13 mouse cellular contexts compared by ENCODE assay signal in the genomic region with DNA sequence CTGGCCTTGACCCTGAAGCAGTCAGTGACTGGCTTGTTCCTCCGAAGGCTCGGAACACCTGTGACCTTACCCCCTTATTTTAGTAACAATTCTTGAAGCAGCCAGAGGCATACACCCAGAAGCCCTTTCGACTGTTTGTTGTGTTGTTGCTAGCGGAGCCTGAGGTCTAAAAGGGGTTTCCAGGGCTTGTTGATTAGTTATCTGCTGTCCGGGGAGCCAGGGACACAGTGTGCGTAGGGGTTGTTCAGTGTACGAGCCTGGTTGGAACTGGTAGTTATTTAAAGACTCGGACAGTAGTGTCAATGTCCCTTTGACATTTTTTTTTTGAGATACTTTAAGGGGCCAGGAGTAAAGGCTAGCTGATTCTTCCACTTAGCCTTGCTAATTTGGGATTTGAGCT.
DNase-seq lines count a peak whose midpoint lies in the region; ATAC-seq and TF ChIP-seq lines count a peak whose summit lies in the region.
"Had no signal": no experiment of that assay in that cellular context is flagged by ENCODE, and none has a peak within 500 bp of the region (broad histone marks: within the 10 kb centered on the region; RNA-seq: fewer than 3 reads in every experiment).

No protein-coding gene starts in this region.

- peak overlapping the region; percentile 13; the same call in 1 of the 2 replicates for H3K4me2 ChIP-seq in heart, embryonic 16.5 days (ENCODE audit: low read depth, low read length)
- no peak overlapping the region for H3K4me2 ChIP-seq in hindbrain, postnatal 0 days (ENCODE audit: low read depth, low read length)
- H3K4me2 ChIP-seq: liver, embryonic 11.5 days; midbrain, embryonic 13.5 days had no signal

- DNase-seq in lung, postnatal 36 days = peak; percentile 53
- no peak for DNase-seq in lung, adult 2 months
- peak; percentile 58 to 83 for DNase-seq in heart, adult 2 months
- DNase-seq in testis, postnatal 14 days (ENCODE audit: low spot score) = peak; percentile 73
- DNase-seq in limb, embryonic 10.5 days (ENCODE audit: low spot score) = no peak
- DNase-seq in hindbrain, postnatal 0 days (ENCODE audit: low spot score) = no peak
- DNase-seq: adrenal gland, postnatal 36 days; forebrain, postnatal 0 days; lung, postnatal 14 days had no signal

- no peaks in the 10 kb centered on the region for H3K27me3 ChIP-seq in heart, adult 2 months (ENCODE audit: control insufficient read depth, insufficient read depth, low read length)
- no peaks in the 10 kb centered on the region for H3K27me3 ChIP-seq in heart, embryonic 16.5 days (ENCODE audit: control insufficient read depth, insufficient read depth, low read length)
- no peaks in the 10 kb centered on the region for H3K27me3 ChIP-seq in limb, embryonic 10.5 days (ENCODE audit: low read depth, poor library complexity, severe bottlenecking)
- H3K27me3 ChIP-seq in hindbrain, postnatal 0 days (ENCODE audit: insufficient read depth, low read length) = no peaks in the 10 kb centered on the region
- H3K27me3 ChIP-seq: midbrain, embryonic 13.5 days had no signal

- no peak overlapping the region for H3K4me3 ChIP-seq in lung, adult 2 months (replicated peaks; ENCODE audit: extremely low read depth, low read depth, low read length)
- no peak overlapping the region for H3K4me3 ChIP-seq in heart, adult 2 months
- no peak overlapping the region for H3K4me3 ChIP-seq in heart, embryonic 16.5 days (ENCODE audit: low read length)
- H3K4me3 ChIP-seq in limb, embryonic 10.5 days = no peak overlapping the region
- H3K4me3 ChIP-seq in hindbrain, postnatal 0 days (ENCODE audit: low read length) = no peak overlapping the region
- H3K4me3 ChIP-seq: midbrain, embryonic 13.5 days had no signal

- ATAC-seq in heart, embryonic 16.5 days (replicated peaks; ENCODE audit: extremely low read depth, insufficient read depth, low FRiP score) = peak; percentile 85
- no peak for ATAC-seq in hindbrain, postnatal 0 days
- ATAC-seq: forebrain, postnatal 0 days; midbrain, embryonic 13.5 days had no signal

- no peak overlapping the region for H3K9ac ChIP-seq in heart, adult 2 months (ENCODE audit: low read depth, low read length)
- H3K9ac ChIP-seq in heart, embryonic 16.5 days (ENCODE audit: low read length) = no peak overlapping the region
- no peak overlapping the region for H3K9ac ChIP-seq in hindbrain, postnatal 0 days (replicated peaks; ENCODE audit: low read length)
- H3K9ac ChIP-seq: forebrain, postnatal 0 days; midbrain, embryonic 13.5 days had no signal

- H3K79me2 ChIP-seq in heart, adult 2 months (replicated peaks; ENCODE audit: control insufficient read depth, insufficient read depth, low read length) = no peaks in the 10 kb centered on the region; the same call in 1 of the 2 replicates

- peak overlapping the region; percentile 72 for H3K27ac ChIP-seq in heart, adult 2 months
- peak overlapping the region; percentile 76 for H3K27ac ChIP-seq in heart, embryonic 16.5 days (ENCODE audit: low read length)
- H3K27ac ChIP-seq in limb, embryonic 10.5 days = no peak overlapping the region
- no peak overlapping the region for H3K27ac ChIP-seq in hindbrain, postnatal 0 days
- H3K27ac ChIP-seq: kidney, postnatal 0 days; midbrain, embryonic 13.5 days had no signal

- peaks cover 17% of the 10 kb centered on the region for H3K36me3 ChIP-seq in heart, adult 2 months (ENCODE audit: control insufficient read depth, insufficient read depth, low read length)
- no peaks in the 10 kb centered on the region for H3K36me3 ChIP-seq in heart, embryonic 16.5 days (ENCODE audit: control insufficient read depth, insufficient read depth)
- no peaks in the 10 kb centered on the region for H3K36me3 ChIP-seq in limb, embryonic 10.5 days
- no peaks in the 10 kb centered on the region for H3K36me3 ChIP-seq in hindbrain, postnatal 0 days (ENCODE audit: insufficient read depth, low read length)
- H3K36me3 ChIP-seq: midbrain, embryonic 13.5 days had no signal

- TF ChIP-seq POLR2A in lung, adult 2 months (IDR thresholded peaks at IDR 0.05; ENCODE audit: borderline replicate concordance, extremely low read depth, low read depth, low read length) = no peak
- peak; percentile 41 for TF ChIP-seq POLR2A in heart, adult 2 months (IDR thresholded peaks at IDR 0.05; ENCODE audit: insufficient read depth, low read depth, low read length)

- H3K9me3 ChIP-seq in heart, embryonic 16.5 days (replicated peaks; ENCODE audit: control insufficient read depth, low read length) = no peaks in the 10 kb centered on the region
- H3K9me3 ChIP-seq in limb, embryonic 10.5 days (replicated peaks) = no peaks in the 10 kb centered on the region
- H3K9me3 ChIP-seq in hindbrain, postnatal 0 days (ENCODE audit: low read length) = no peaks in the 10 kb centered on the region
- H3K9me3 ChIP-seq: midbrain, embryonic 13.5 days had no signal

- 69% methylated on average over 8 of the region's 8 CpGs for WGBS in lung, adult 2 months
- WGBS in heart, adult 2 months = 43% methylated on average over 8 of the region's 8 CpGs
- 22% methylated on average over 8 of the region's 8 CpGs for WGBS in heart, embryonic 16.5 days
- 74% methylated on average over 8 of the region's 8 CpGs for WGBS in limb, embryonic 10.5 days
- WGBS in hindbrain, postnatal 0 days = 83% methylated on average over 8 of the region's 8 CpGs

- TF ChIP-seq CTCF in lung, adult 2 months (IDR thresholded peaks at IDR 0.05; ENCODE audit: insufficient read depth, low read length) = no peak
- no peak for TF ChIP-seq CTCF in heart, adult 2 months (IDR thresholded peaks at IDR 0.05)
- TF ChIP-seq CTCF in hindbrain, postnatal 0 days (IDR thresholded peaks at IDR 0.05; ENCODE audit: low read depth) = no peak

- peaks cover 20% of the 10 kb centered on the region for H3K4me1 ChIP-seq in lung, adult 2 months (ENCODE audit: control insufficient read depth, insufficient read depth, low read length)
- peaks cover 12% of the 10 kb centered on the region for H3K4me1 ChIP-seq in heart, adult 2 months (ENCODE audit: control insufficient read depth, insufficient read depth, low read length)
- H3K4me1 ChIP-seq in heart, embryonic 16.5 days (ENCODE audit: control insufficient read depth, insufficient read depth, low read length) = peaks cover 24% of the 10 kb centered on the region
- H3K4me1 ChIP-seq in limb, embryonic 10.5 days = peaks cover 31% of the 10 kb centered on the region
- H3K4me1 ChIP-seq in hindbrain, postnatal 0 days (ENCODE audit: insufficient read depth, low read length) = no peaks in the 10 kb centered on the region
- H3K4me1 ChIP-seq: midbrain, embryonic 13.5 days had no signal

- TF ChIP-seq EP300 in heart, adult 2 months (IDR thresholded peaks at IDR 0.05; ENCODE audit: insufficient read depth, low read depth, low read length) = peak; percentile 89

- intact Hi-C loops in heart, adult 2 months (cut with DNase I) = loop anchor here (1.0 to 5.0 kb wide), 2 partner anchors 41 to 66 kb away; no protein-coding TSS in a partner anchor

Comparison
In these comparisons a context has a peak if more than half of its experiments do, and no peak if none do; other contexts are left out.
1. DNase-seq: peak in lung, postnatal 36 days (single experiment), heart, adult 2 months (2 of 2) and testis, postnatal 14 days (single experiment); none in lung, adult 2 months (single experiment), limb, embryonic 10.5 days (single experiment) and hindbrain, postnatal 0 days (single experiment).
2. H3K27ac ChIP-seq: peak in heart, adult 2 months (single experiment) and heart, embryonic 16.5 days (single experiment); none in limb, embryonic 10.5 days (single experiment) and hindbrain, postnatal 0 days (single experiment).